Mouse (Mus musculus) midbrain, embryonic 16.5 days (tissue): ENCODE results near the gene Fbxo36. TPM values are rescaled to one million over a fixed set of nuclear protein-coding genes. Genes with fewer than 3 reads are reported as not detected.

Source experiments
- ATAC-seq: fragments of 200-750 bp; cut with Nextera tagmentation; 2 replicates; pipeline ENCODE4 v1.8.0; 2017; ENCODE audit warnings: moderate TSS enrichment
- H3K27ac ChIP-seq: fragments of 300-500 bp; sonication (generic); 2 replicates; pipeline ENCODE4 v1.5.1; 2014; ENCODE audit warnings: mild to moderate bottlenecking, low read length, mixed read lengths
- H3K27me3 ChIP-seq: fragments of 300-500 bp; sonication (generic); 2 replicates; pipeline ENCODE4 v1.6.1; 2014; ENCODE audit warnings: low read depth, low read length, mixed read lengths; ENCODE audit not compliant: control insufficient read depth, insufficient read depth
- H3K36me3 ChIP-seq: fragments of 300-500 bp; sonication (generic); 2 replicates; pipeline ENCODE4 v1.6.1; 2014; ENCODE audit warnings: mild to moderate bottlenecking, low read length, moderate library complexity, mixed read lengths; ENCODE audit not compliant: control insufficient read depth, insufficient read depth
- H3K4me1 ChIP-seq: fragments of 300-500 bp; sonication (generic); 2 replicates; pipeline ENCODE4 v1.6.1; 2014; ENCODE audit warnings: mild to moderate bottlenecking, low read length, mixed read lengths; ENCODE audit not compliant: control insufficient read depth, insufficient read depth
- H3K4me2 ChIP-seq: fragments of 300-500 bp; sonication (generic); 2 replicates; pipeline ENCODE4 v1.6.1; 2014; ENCODE audit warnings: mild to moderate bottlenecking, low read length, mixed read lengths
- H3K4me3 ChIP-seq: fragments of 300-500 bp; sonication (generic); 2 replicates; pipeline ENCODE4 v1.5.1; 2014; ENCODE audit warnings: low read depth, mild to moderate bottlenecking, low read length, moderate library complexity, mixed read lengths
- H3K9ac ChIP-seq: fragments of 300-500 bp; sonication (generic); 2 replicates; pipeline ENCODE4 v1.6.1; 2014; ENCODE audit warnings: low read depth, low read length, mixed read lengths
- H3K9me3 ChIP-seq: fragments of 300-500 bp; sonication (generic); replicated peaks from 2 replicates; pipeline ENCODE4 v1.6.1; 2014; ENCODE audit warnings: mild to moderate bottlenecking, low read length, mixed read lengths; ENCODE audit not compliant: control insufficient read depth, poor library complexity, severe bottlenecking
- WGBS: fragments of 180-500 bp; shearing (Covaris S2); extraction: QIAGEN DNeasy Blood & Tissue Kit; methylation state at CpG from one replicate; pipeline ENCODE4 v1.1.7; 2014; 5-methylcytosine and 5-hydroxymethylcytosine counted together
- polyA plus RNA-seq: library from polyadenylated mRNA; unstranded; fragments of >200 nt; fragmentation: Nextera tagmentation; extraction: Ambion mirVana; gene quantifications from 2 replicates; pipeline ENCODE4 v1.2.1, GENCODE M21; 2015

Gene Fbxo36
- polyA plus RNA-seq, 1 experiment from 2014 or later, result 6.6 TPM

DNA sequence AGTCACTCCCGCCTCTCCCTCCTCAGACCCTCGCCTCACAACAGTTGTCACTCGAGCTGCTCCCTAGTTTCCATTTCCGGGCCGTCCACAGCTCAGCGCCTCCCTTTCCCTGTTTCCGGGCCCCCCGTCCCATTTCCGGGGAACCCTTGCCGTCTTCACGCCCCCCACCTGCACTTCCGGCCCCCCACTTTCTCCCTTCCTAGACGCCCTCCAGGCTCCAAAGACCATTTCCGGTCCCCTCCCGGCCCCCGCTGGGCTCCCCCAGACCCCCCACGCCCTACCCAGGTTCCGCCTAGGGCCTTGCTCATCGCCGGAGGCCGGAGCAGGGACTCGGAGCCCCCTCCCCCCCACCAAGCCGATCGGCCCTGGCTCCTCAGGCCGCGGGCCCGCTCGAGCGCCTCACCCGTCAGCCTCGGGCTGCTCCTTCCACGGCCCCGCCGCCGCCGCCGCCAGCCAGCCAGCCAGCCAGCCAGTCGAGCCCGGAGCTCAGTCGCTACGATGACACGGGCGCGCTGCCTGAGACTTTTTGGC, 955 bp upstream of the Fbxo36 start:
- Histone ChIP-seq H3K9me3 (no peaks in the 10 kb centered on the region), H3K4me3 (peak overlapping the region; percentile 96), H3K27me3 (no peaks in the 10 kb centered on the region), H3K36me3 (peaks cover 3% of the 10 kb centered on the region; the same call in 1 of the 2 replicates), H3K4me2 (peak overlapping the region; percentile 71), H3K9ac (peak overlapping the region; percentile 96), H3K27ac (peak overlapping the region; percentile 95), H3K4me1 (peaks cover 26% of the 10 kb centered on the region)
- WGBS, result under 1% methylated on average over 36 of the region's 44 CpGs
- ATAC-seq, result peak; percentile 76

DNA sequence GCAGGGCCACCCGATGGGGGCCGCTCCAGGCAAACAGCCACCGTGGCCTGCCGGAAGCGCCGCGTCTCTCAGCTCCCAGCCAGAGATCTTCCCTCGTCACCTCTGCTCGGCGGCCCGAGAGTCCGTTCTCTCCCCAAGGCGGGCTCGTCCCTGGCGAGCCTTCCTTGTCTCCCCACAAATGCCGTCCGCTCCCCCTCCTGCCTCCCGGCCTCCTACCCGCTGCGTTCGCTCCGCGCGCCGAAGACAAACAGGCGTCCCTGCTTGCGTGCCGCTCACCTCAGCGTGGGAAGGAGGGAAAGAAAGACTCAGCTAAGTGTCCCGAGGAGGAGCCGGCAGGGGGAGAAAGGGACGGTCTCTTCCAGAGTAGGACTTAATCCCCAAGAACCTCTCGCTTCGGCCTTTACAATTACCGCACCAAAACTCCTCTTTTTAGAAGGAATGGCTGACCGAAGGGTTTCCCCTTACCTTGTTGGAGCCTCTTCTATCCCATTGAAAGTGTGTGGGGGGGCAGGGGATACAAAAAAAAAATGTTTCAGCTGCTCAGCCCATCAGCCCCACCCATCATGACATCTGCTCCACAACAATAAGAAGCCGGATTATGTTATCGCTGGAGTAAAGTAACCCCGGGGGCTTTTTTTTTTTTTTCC, 500 bp downstream of the Fbxo36 start, which contains the start of gene Trip12:
TSS of gene Trip12 (minus strand) at position 499 of the 647 bp plus-strand sequence.
- Histone ChIP-seq H3K9ac (peak within 1 kb of the TSS; percentile 96), H3K9me3 (no peaks in the 10 kb centered on the region), H3K4me1 (peaks cover 26% of the 10 kb centered on the region), H3K4me2 (peak within 1 kb of the TSS; percentile 82), H3K4me3 (peak within 1 kb of the TSS; percentile 96), H3K27me3 (no peaks in the 10 kb centered on the region), H3K36me3 (peaks cover 3% of the 10 kb centered on the region; the same call in 1 of the 2 replicates), H3K27ac (peak within 1 kb of the TSS; percentile 95)
- ATAC-seq, result no peak
- 0% methylated on average over 36 of the region's 39 CpGs for WGBS

DNA sequence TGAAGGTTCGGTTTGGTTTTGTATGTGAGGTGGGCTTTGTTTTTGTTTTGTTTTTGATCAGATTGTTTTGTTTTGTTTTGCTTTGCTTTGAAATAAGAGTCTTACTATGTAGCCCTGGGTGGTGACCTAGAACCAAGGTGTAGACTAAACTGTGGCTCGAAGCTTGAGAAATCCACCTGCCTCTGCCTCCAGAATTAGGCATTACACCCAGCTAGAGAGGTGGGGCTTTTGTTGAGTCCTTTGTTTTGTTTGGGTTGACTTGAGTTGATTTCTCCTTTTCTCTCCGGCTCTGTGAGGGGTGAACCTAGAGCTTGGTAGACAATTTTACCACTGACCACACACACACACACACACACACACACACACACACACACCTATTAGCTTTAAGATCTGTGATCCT, 1.4 kb downstream of the Fbxo36 start:
- peaks cover 3% of the 10 kb centered on the region; the same call in 1 of the 2 replicates for H3K36me3 ChIP-seq
- no peaks in the 10 kb centered on the region for H3K27me3 ChIP-seq
- H3K4me1 ChIP-seq, result peaks cover 25% of the 10 kb centered on the region
- no peaks in the 10 kb centered on the region for H3K9me3 ChIP-seq
- WGBS, result 64% methylated on average over 3 of the region's 3 CpGs
- H3K27ac ChIP-seq, result no peak overlapping the region
- peak overlapping the region; percentile 96 for H3K4me3 ChIP-seq
- ATAC-seq, result no peak
- 0 out of 2 replicates have a peak overlapping the region, but pooled peaks have one; percentile 84 for H3K9ac ChIP-seq
- peak overlapping the region; percentile 82 for H3K4me2 ChIP-seq

DNA sequence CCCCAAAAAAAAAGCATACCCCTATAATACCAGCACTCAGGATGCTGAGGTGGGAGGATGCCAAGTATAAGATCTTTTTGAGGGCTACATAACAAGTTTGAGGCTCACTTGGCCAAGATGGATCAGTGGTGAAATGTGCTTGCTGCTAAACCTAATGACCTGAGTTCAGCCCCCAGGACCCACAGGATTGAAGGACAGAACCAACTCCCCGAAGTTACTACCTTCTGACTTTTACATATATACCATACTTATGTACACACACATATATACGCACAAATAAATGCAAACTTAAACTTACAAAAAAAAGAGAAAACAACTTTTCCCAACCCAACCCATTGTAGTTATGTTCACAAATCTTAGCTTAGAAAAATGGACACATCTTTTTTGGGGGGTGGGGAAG, 3.7 kb downstream of the Fbxo36 start:
- no peaks in the 10 kb centered on the region for H3K9me3 ChIP-seq
- no peak overlapping the region for H3K9ac ChIP-seq
- no peak overlapping the region for H3K4me3 ChIP-seq
- WGBS, result 95% methylated on average over 2 of the region's 2 CpGs
- no peaks in the 10 kb centered on the region for H3K27me3 ChIP-seq
- no peak for ATAC-seq
- no peak overlapping the region for H3K27ac ChIP-seq
- peaks cover 7% of the 10 kb centered on the region for H3K4me1 ChIP-seq
- peaks cover 3% of the 10 kb centered on the region; the same call in 1 of the 2 replicates for H3K36me3 ChIP-seq
- no peak overlapping the region for H3K4me2 ChIP-seq

DNA sequence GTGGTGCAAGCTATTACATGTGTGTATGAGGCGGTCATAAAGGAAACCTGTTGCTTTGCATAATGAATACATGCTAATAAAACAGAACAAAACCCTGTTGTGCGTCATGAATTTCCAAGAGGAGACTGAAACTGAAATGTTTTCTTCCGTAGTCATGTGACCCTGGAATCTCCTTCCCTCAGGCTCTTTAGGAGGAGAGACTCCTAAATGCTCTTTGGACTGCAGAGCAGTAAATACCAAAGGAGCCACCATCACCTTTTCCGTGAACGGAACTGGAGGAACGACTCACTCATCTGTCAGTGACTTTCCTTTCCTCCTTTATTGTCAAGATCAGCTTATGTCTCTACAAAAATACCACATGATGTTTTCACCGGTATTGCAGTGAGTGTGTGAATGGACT, 8.1 kb downstream of the Fbxo36 start:
- peaks cover 3% of the 10 kb centered on the region; the same call in 1 of the 2 replicates for H3K36me3 ChIP-seq
- 92% methylated on average over 7 of the region's 7 CpGs for WGBS
- H3K27me3 ChIP-seq, result no peaks in the 10 kb centered on the region
- no peak overlapping the region for H3K27ac ChIP-seq
- ATAC-seq, result no peak
- H3K4me1 ChIP-seq, result no peaks in the 10 kb centered on the region
- no peaks in the 10 kb centered on the region for H3K9me3 ChIP-seq
- H3K4me3 ChIP-seq, result no peak overlapping the region
- H3K9ac ChIP-seq, result no peak overlapping the region
- no peak overlapping the region for H3K4me2 ChIP-seq

DNA sequence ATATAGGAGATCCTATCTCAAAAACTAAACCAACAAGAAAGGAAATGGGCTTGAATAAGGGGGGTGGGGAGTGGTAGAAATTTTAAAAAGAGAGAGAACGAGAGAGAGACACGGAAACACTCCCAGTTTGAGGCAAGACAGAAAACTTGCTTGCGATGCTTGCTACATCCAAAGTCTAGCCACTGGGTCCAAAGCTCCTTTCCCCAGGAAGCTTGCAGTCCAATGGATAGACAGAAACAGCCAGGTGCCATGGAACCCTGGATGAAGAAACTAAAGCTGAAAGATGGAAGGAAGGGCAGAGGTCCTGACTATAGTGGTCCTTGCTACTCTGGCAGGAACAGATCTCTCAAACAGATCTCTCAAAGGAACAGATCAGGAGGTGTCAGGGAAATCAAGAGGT, 8.7 kb downstream of the Fbxo36 start:
- H3K9me3 ChIP-seq, result no peaks in the 10 kb centered on the region
- H3K9ac ChIP-seq, result no peak overlapping the region
- no peak for ATAC-seq
- H3K4me2 ChIP-seq, result no peak overlapping the region
- no peaks in the 10 kb centered on the region for H3K4me1 ChIP-seq
- H3K36me3 ChIP-seq, result no peaks in the 10 kb centered on the region
- H3K4me3 ChIP-seq, result no peak overlapping the region
- no peaks in the 10 kb centered on the region for H3K27me3 ChIP-seq
- H3K27ac ChIP-seq, result no peak overlapping the region
- 93% methylated on average over 3 of the region's 3 CpGs for WGBS

DNA sequence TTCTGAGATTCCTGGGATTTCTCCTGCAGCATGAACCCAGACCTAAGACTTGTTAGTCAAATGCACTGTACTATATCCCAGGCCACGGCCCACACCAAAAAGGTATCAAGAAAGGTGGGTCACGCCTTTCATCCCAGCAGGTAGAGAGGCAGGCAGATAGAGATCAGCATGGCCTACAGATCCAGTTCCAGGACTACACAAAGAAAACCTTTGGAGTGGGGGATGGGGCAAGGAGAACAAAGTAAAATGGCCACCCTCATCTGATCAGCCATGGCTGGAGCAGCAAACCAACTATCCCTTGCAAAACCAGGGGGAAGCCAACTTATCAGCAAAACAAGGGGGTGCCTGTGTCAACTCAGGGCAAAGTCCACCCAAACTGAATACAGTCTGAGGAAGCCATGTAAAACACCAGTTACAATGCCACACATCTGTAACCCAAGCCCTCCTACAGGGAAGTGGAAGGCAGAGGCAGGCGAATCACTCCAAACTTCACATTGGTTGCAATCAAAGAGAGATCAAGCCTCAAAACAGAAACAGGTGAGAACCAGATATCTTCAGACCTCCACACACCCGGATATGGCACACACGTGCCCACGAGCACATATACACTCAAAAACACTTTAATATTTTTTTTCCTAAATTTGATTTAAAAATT, 9.3 kb downstream of the Fbxo36 start:
- Histone ChIP-seq H3K9me3 (no peaks in the 10 kb centered on the region), H3K9ac (no peak overlapping the region), H3K4me3 (no peak overlapping the region), H3K27ac (no peak overlapping the region), H3K4me2 (no peak overlapping the region), H3K27me3 (no peaks in the 10 kb centered on the region), H3K4me1 (no peaks in the 10 kb centered on the region), H3K36me3 (no peaks in the 10 kb centered on the region)
- ATAC-seq, result no peak
- 95% methylated on average over 6 of the region's 6 CpGs for WGBS

DNA sequence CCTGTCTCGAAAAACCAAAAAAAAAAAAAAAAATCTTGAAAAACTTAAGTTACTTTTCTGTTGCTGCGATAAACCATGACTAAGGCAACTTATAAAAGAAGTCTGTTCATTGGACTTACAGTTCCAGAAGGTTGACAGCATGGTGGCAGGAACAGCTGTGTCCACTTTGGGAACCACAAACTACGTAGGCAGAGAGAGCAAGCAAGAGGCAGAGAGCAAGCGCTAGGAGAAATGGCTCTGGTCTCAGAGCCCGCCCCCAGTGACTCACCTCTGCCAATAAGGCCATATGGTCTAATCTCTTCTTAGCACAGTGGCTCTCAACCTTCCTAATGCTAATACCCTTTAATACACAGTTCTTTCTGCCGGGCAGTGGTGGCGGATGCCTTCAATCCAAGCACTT, 10.2 kb downstream of the Fbxo36 start:
- no peaks in the 10 kb centered on the region for H3K9me3 ChIP-seq
- ATAC-seq, result no peak
- no peaks in the 10 kb centered on the region for H3K27me3 ChIP-seq
- no peak overlapping the region for H3K9ac ChIP-seq
- no peaks in the 10 kb centered on the region for H3K4me1 ChIP-seq
- H3K27ac ChIP-seq, result no peak overlapping the region
- no peak overlapping the region for H3K4me2 ChIP-seq
- H3K4me3 ChIP-seq, result no peak overlapping the region
- H3K36me3 ChIP-seq, result no peaks in the 10 kb centered on the region
- 93% methylated on average over 7 of the region's 7 CpGs for WGBS

DNA sequence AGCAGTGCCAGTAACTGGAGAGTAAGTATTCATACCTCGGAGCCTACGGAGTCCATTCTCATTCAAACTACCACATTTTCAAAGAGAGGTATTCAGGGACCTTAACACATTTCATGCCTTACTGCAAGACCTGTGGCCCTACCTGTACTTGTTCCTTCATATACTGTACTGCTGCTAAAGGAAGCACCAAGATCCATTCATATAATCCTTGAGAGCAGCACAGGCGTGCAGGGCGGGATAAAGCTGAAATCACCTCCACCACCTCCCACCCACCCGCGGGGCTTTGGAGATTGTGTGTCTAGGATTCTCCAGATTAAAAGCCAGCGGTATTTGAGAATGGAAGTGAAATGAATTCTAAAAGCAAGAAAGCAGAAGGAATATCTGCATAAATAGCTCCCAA, 10.8 kb downstream of the Fbxo36 start:
- Histone ChIP-seq H3K27ac (no peak overlapping the region), H3K36me3 (no peaks in the 10 kb centered on the region), H3K27me3 (no peaks in the 10 kb centered on the region), H3K4me1 (no peaks in the 10 kb centered on the region), H3K4me2 (no peak overlapping the region), H3K4me3 (no peak overlapping the region), H3K9ac (no peak overlapping the region), H3K9me3 (no peaks in the 10 kb centered on the region)
- 91% methylated on average over 7 of the region's 7 CpGs for WGBS
- no peak for ATAC-seq
